Mouse (Mus musculus): ENCODE results near the gene Arl15. TPM values are rescaled to one million over a fixed set of nuclear protein-coding genes. Genes with fewer than 3 reads are reported as not detected.

The Arl15 gene
- polyA plus RNA-seq, 1 experiment from 2014 or later: 3.7 TPM

DNA sequence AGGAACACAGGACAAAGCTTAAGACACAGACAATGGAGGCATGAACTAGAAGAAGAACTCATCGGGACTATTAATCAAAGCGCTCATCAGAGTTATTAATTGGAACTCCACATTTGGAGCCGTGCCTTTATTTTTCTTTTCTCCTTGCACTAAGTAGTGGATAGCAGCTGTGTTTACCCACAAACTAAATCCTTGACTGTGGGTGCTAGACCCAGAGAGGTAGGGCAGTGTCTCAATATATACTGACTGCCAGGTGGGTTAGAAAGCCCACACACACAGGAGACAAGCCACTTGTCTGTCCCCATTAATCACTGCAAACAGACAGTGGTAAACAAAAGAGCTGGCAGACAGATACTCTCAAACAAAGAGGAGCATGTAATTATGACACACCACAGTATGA, 147.6 kb downstream of the Arl15 start:
- no peaks in the 10 kb centered on the region for H3K9me3 ChIP-seq (ENCODE audit: control insufficient read depth, low read length)
- no peak overlapping the region for H3K9ac ChIP-seq (ENCODE audit: low read length)
- TF ChIP-seq CTCF (IDR thresholded peaks at IDR 0.05; ENCODE audit: low read depth) (no peak), EP300 (optimal IDR thresholded peaks at IDR 0.05) (no peak)
- H3K36me3 ChIP-seq (ENCODE audit: control insufficient read depth, insufficient read depth, low read length): no peaks in the 10 kb centered on the region
- no peak overlapping the region for H3K4me3 ChIP-seq (ENCODE audit: low read depth, low read length)
- no peaks in the 10 kb centered on the region for H3K27me3 ChIP-seq (ENCODE audit: control insufficient read depth, insufficient read depth, low read length)
- 65% methylated on average over 3 of the region's 3 CpGs for WGBS
- DNase-seq (ENCODE audit: low spot score) (no peak), ATAC-seq (ENCODE audit: low FRiP score, low TSS enrichment) (no peak)
- H3K4me2 ChIP-seq (replicated peaks; ENCODE audit: low read depth): no peak overlapping the region
- H3K4me1 ChIP-seq (replicated peaks; ENCODE audit: control insufficient read depth, insufficient read depth): no peaks in the 10 kb centered on the region
- no peak overlapping the region for H3K27ac ChIP-seq (replicated peaks)

DNA sequence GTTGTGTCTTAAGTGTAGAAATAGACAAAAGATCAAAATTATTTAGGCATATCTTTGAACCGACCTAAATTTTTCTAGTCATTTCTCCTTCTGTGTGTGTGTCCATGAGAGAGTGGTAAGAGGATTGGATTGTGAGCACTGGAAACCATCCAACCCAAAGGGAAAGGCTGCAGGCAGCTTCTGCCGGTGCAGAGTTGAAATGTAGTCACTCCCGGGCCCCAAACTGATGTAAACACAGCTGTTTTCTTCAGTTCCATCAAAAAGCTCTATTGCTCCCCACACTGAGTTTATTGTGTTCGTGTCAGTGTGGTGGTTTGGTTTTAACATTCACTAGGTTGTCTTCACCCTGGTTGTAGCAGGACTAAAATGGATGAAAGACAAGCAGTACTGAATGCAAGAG, 153.2 kb downstream of the Arl15 start:
- Histone ChIP-seq H3K27me3 (ENCODE audit: control insufficient read depth, insufficient read depth, low read length) (no peaks in the 10 kb centered on the region), H3K4me1 (replicated peaks; ENCODE audit: control insufficient read depth, insufficient read depth) (no peaks in the 10 kb centered on the region), H3K4me3 (ENCODE audit: low read depth, low read length) (no peak overlapping the region), H3K36me3 (ENCODE audit: control insufficient read depth, insufficient read depth, low read length) (no peaks in the 10 kb centered on the region), H3K4me2 (replicated peaks; ENCODE audit: low read depth) (no peak overlapping the region), H3K27ac (replicated peaks) (no peak overlapping the region), H3K9me3 (ENCODE audit: control insufficient read depth, low read length) (no peaks in the 10 kb centered on the region), H3K9ac (ENCODE audit: low read length) (no peak overlapping the region)
- WGBS: 35% methylated on average over 4 of the region's 4 CpGs
- TF ChIP-seq EP300 (optimal IDR thresholded peaks at IDR 0.05) (no peak), CTCF (IDR thresholded peaks at IDR 0.05; ENCODE audit: low read depth) (no peak)
- ATAC-seq (ENCODE audit: low FRiP score, low TSS enrichment) (no peak), DNase-seq (ENCODE audit: low spot score) (no peak)

DNA sequence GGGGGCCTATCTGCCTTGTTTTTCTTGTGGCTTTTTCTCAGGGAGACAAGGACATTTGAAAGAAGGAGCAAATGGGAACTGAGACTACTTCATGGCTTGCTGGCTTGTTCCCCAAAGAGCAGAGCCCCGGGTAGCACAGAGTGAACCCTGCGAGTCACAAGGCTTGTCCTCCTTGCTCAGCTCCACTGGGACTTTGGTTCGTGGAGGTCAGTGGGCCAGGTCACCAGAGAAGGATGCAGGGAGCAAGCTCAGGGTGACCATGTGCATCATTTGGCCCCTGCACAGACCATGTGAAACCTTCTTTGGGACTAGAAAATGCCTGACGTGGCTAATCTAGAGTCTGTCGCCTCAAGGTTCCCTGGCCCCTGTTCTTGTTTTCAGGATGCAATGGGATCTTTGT, 155.4 kb downstream of the Arl15 start:
- H3K27ac ChIP-seq (replicated peaks): 0 out of 2 replicates have a peak overlapping the region, but pooled peaks have one; percentile 18
- WGBS: 63% methylated on average over 5 of the region's 5 CpGs

DNA sequence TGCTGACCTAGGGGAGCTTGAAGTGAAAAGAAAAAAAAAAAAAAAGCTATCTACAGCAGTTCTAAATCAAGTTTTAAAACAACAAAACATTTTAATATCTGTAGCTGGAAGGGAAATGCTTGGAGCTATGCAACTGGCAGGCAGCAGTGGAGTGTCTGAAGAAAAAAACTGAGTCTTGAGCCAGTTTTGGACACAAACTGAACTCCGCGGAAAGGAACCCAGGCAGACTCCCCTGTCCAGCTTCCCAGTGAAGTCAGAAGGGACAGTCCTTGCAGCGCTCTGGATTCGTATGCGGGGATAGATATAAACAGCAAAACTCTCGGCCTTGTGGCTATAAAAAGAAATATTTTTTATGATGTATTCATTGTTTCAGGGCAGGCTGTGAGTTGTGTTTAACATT, 155.8 kb downstream of the Arl15 start:
- no peak overlapping the region for H3K4me2 ChIP-seq (replicated peaks; ENCODE audit: low read depth)
- H3K4me3 ChIP-seq (ENCODE audit: low read depth, low read length): no peak overlapping the region
- no peak overlapping the region for H3K27ac ChIP-seq (replicated peaks)
- TF ChIP-seq CTCF (IDR thresholded peaks at IDR 0.05; ENCODE audit: low read depth) (no peak), EP300 (optimal IDR thresholded peaks at IDR 0.05) (no peak)
- 49% methylated on average over 6 of the region's 6 CpGs for WGBS
- DNase-seq (ENCODE audit: low spot score): no peak
- no peaks in the 10 kb centered on the region for H3K27me3 ChIP-seq (ENCODE audit: control insufficient read depth, insufficient read depth, low read length)
- ATAC-seq (ENCODE audit: low FRiP score, low TSS enrichment): no peak
- no peaks in the 10 kb centered on the region for H3K4me1 ChIP-seq (replicated peaks; ENCODE audit: control insufficient read depth, insufficient read depth)
- H3K9ac ChIP-seq (ENCODE audit: low read length): no peak overlapping the region
- H3K36me3 ChIP-seq (ENCODE audit: control insufficient read depth, insufficient read depth, low read length): no peaks in the 10 kb centered on the region
- H3K9me3 ChIP-seq (ENCODE audit: control insufficient read depth, low read length): no peaks in the 10 kb centered on the region

More for the DNA sequence above, 155.4 kb downstream of the Arl15 start:
- no peak for DNase-seq (ENCODE audit: low spot score)
- no peak overlapping the region for H3K4me3 ChIP-seq (ENCODE audit: low read depth, low read length)
- TF ChIP-seq CTCF (IDR thresholded peaks at IDR 0.05; ENCODE audit: low read depth) (no peak), EP300 (optimal IDR thresholded peaks at IDR 0.05) (no peak)
- H3K4me1 ChIP-seq (replicated peaks; ENCODE audit: control insufficient read depth, insufficient read depth): no peaks in the 10 kb centered on the region
- no peaks in the 10 kb centered on the region for H3K27me3 ChIP-seq (ENCODE audit: control insufficient read depth, insufficient read depth, low read length)
- no peak overlapping the region for H3K4me2 ChIP-seq (replicated peaks; ENCODE audit: low read depth)
- no peaks in the 10 kb centered on the region for H3K36me3 ChIP-seq (ENCODE audit: control insufficient read depth, insufficient read depth, low read length)
- no peaks in the 10 kb centered on the region for H3K9me3 ChIP-seq (ENCODE audit: control insufficient read depth, low read length)
- no peak overlapping the region for H3K9ac ChIP-seq (ENCODE audit: low read length)
- ATAC-seq (ENCODE audit: low FRiP score, low TSS enrichment): no peak

DNA sequence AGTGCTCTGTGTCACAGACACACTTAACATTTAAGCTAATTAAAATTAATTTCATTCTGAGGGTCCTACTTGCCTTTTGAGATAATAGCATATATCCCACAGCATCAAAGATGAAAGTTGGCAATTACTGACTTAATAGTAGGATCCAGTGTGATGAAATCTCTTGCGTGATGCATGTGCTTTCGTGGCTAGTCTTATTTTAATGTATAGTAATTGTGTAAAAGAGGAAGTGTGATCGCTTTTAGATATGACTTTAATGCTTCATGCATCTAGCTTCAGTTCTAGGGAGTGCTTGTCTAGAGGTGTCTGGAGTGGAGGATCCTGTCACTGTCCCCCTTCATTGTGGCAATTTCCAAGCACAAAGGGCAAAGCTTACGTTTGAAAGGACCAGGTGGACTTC, 163.1 kb downstream of the Arl15 start:
- Histone ChIP-seq H3K27ac (replicated peaks) (no peak overlapping the region), H3K4me3 (ENCODE audit: low read depth, low read length) (no peak overlapping the region), H3K36me3 (ENCODE audit: control insufficient read depth, insufficient read depth, low read length) (no peaks in the 10 kb centered on the region), H3K4me1 (replicated peaks; ENCODE audit: control insufficient read depth, insufficient read depth) (no peaks in the 10 kb centered on the region), H3K4me2 (replicated peaks; ENCODE audit: low read depth) (no peak overlapping the region), H3K9me3 (ENCODE audit: control insufficient read depth, low read length) (no peaks in the 10 kb centered on the region), H3K27me3 (ENCODE audit: control insufficient read depth, insufficient read depth, low read length) (no peaks in the 10 kb centered on the region), H3K9ac (ENCODE audit: low read length) (no peak overlapping the region)
- ATAC-seq (ENCODE audit: low FRiP score, low TSS enrichment) (no peak), DNase-seq (ENCODE audit: low spot score) (no peak)
- TF ChIP-seq CTCF (IDR thresholded peaks at IDR 0.05; ENCODE audit: low read depth): no peak
- TF ChIP-seq EP300 (optimal IDR thresholded peaks at IDR 0.05): no peak
- 74% methylated on average over 4 of the region's 4 CpGs for WGBS

DNA sequence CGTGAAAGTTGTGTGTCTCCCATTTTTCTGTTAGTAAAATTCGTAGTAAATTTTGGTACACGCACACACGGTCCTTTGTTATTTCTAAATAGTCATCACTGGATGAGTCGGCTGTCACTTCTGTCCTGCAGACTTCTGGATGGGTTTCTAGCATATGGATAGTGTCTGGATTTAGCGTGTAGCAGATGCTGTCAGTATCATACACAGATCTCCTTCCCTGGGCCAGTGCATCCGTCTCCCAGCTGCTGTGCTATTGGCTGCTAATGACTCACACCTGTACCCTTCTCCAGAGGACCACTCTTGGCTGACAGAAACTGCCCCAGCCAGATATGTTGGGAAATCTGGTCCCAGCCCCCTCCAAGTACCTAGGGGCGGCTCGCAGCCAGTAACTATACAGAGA, 170.6 kb downstream of the Arl15 start:
- DNase-seq (ENCODE audit: low spot score): no peak
- Histone ChIP-seq H3K4me1 (replicated peaks; ENCODE audit: control insufficient read depth, insufficient read depth) (no peaks in the 10 kb centered on the region), H3K27ac (replicated peaks) (no peak overlapping the region), H3K27me3 (ENCODE audit: control insufficient read depth, insufficient read depth, low read length) (no peaks in the 10 kb centered on the region), H3K4me2 (replicated peaks; ENCODE audit: low read depth) (no peak overlapping the region), H3K4me3 (ENCODE audit: low read depth, low read length) (no peak overlapping the region), H3K9me3 (ENCODE audit: control insufficient read depth, low read length) (no peaks in the 10 kb centered on the region), H3K9ac (ENCODE audit: low read length) (no peak overlapping the region), H3K36me3 (ENCODE audit: control insufficient read depth, insufficient read depth, low read length) (no peaks in the 10 kb centered on the region; the same call in 1 of the 2 replicates)
- WGBS: 72% methylated on average over 9 of the region's 9 CpGs
- no peak for ATAC-seq (ENCODE audit: low FRiP score, low TSS enrichment)
- no peak for TF ChIP-seq EP300 (optimal IDR thresholded peaks at IDR 0.05)
